Mouse (Mus musculus) monocyte, adult 5-6 weeks (primary cell): ENCODE measurements at regions not wholly inside any gene's neighbourhood (a gene's known extent, or its start where the extent isn't known, plus 50 kb on each side); places are given as distances from the start of the nearest gene placed in this dataset.

Experiments used
- ATAC-seq: fragments of 153-309, 156-312 bp; replicated peaks from 2 replicates; pipeline ENCODE4 v1.8.0; 2017; ENCODE audit warnings: mild to moderate bottlenecking; ENCODE audit not compliant: low TSS enrichment, insufficient number of reproducible peaks, severe bottlenecking, poor library complexity, low FRiP score

- ATAC-seq, result no peak
These were observed 637.1 kb upstream of the Flrt2 start for GRCm38 (mm10) chr12:95054887-95055286.

GRCm38 (mm10) chr12:95056926-95057325, 635.1 kb upstream of the Flrt2 start:
- no peak for ATAC-seq

GRCm38 (mm10) chr12:95059396-95059795, 632.6 kb upstream of the Flrt2 start:
- ATAC-seq, result no peak

- ATAC-seq, result no peak
These were observed 619.7 kb upstream of the Flrt2 start for GRCm38 (mm10) chr12:95072307-95072706.

GRCm38 (mm10) chr12:95119223-95119952, 572.6 kb upstream of the Flrt2 start:
- no peak for ATAC-seq

- ATAC-seq, result no peak
These were observed 559.2 kb upstream of the Flrt2 start for GRCm38 (mm10) chr12:95132804-95133203.

GRCm38 (mm10) chr12:95133482-95133881, 558.5 kb upstream of the Flrt2 start:
- no peak for ATAC-seq

- ATAC-seq, result no peak
These were observed 553.9 kb upstream of the Flrt2 start for GRCm38 (mm10) chr12:95138167-95138566.

- ATAC-seq, result no peak
These were observed 521.0 kb upstream of the Flrt2 start for GRCm38 (mm10) chr12:95171051-95171450.

- ATAC-seq, result no peak
These were observed 518.1 kb upstream of the Flrt2 start for GRCm38 (mm10) chr12:95173810-95174402.

- no peak for ATAC-seq
These were observed 489.5 kb upstream of the Flrt2 start for GRCm38 (mm10) chr12:95202486-95202885.

- ATAC-seq, result no peak
These were observed 486.9 kb upstream of the Flrt2 start for GRCm38 (mm10) chr12:95205081-95205480.

- ATAC-seq, result no peak
These were observed 452.8 kb upstream of the Flrt2 start for GRCm38 (mm10) chr12:95239158-95239779.

- no peak for ATAC-seq
These were observed 424.8 kb upstream of the Flrt2 start for GRCm38 (mm10) chr12:95267187-95267586.

- ATAC-seq, result no peak
These were observed 386.6 kb upstream of the Flrt2 start for GRCm38 (mm10) chr12:95305386-95305785.

GRCm38 (mm10) chr12:95315151-95315750, 376.8 kb upstream of the Flrt2 start:
- ATAC-seq, result no peak

GRCm38 (mm10) chr12:95316820-95317219, 375.2 kb upstream of the Flrt2 start:
- no peak for ATAC-seq

GRCm38 (mm10) chr12:95321693-95322092, 370.3 kb upstream of the Flrt2 start:
- no peak for ATAC-seq

GRCm38 (mm10) chr12:95329666-95330065, 362.4 kb upstream of the Flrt2 start:
- no peak for ATAC-seq

- ATAC-seq, result no peak
These were observed 344.2 kb upstream of the Flrt2 start for GRCm38 (mm10) chr12:95347786-95348185.
